Mouse (Mus musculus) kidney, adult 18-20 months (tissue): ENCODE results near the gene Pik3c2g.
A peak's percentile ranks its signal among the peaks of the same experiment; 100 is the strongest.

Experiments used
- DNase-seq: peaks from one replicate; pipeline ENCODE4 v3.0.0; 2021

Pik3c2g gene

GRCm38 (mm10) chr6:139586892-139587291 lies at the start of gene Pik3c2g:
Gene Pik3c2g (plus strand): TSS chr6:139587221.
- peak; percentile 32 for DNase-seq

DNA sequence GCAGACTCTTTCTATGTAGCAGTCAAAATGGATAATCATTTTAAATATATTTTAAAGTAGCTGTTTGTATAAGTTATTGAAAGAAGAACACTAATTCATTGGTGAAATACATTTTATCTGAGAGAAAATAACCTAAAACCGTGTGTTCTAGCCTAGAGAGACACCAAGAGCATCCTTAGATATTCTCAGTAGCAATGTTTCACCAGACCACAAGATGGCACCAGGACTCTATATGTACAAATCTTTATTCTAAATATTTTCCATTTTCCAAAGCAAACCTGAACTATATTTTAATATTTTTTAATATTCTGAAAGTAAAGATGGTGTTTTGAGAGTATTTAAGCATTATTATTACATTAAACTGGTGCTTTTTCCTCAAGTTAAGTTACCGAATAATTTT lies 48.6 kb upstream of the Pik3c2g start:
- DNase-seq, result no peak

DNA sequence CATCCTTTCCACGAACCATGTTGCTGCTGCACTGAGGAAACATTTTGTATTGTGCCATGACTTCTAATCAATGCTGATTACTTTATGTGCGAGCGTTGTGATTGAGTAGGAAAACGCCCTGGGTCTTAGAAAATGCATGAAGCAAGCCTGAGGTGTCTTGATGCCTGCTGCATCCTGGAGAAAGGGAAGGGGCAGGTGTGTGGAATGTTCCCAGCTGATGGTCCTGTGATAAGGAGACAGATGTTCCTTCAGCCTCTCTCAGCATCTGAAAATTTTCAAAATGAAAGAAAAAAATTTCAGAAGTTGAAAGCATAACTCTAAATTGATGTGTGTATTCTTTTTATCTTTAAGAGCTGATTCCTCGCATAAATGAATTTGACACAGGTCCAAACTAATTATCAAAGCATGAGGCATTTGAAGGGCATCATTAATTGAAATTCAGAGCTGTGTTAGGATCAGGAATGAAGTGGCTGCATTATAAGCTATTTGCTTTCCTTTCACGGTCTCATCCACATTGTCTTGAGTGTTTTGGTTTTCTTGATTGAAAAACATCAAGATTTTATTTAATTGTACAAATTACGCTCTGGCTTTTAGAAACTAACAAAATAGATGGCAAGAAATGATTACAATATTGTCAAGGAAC lies 31.4 kb upstream of the Pik3c2g start:
- DNase-seq, result no peak

- no peak for DNase-seq
These were observed 17.8 kb upstream of the Pik3c2g start for GRCm38 (mm10) chr6:139569211-139569610.

GRCm38 (mm10) chr6:139575854-139576253 lies 11.2 kb upstream of the Pik3c2g start:
- DNase-seq, result no peak

GRCm38 (mm10) chr6:139576261-139577014 lies 10.6 kb upstream of the Pik3c2g start:
- no peak for DNase-seq

DNA sequence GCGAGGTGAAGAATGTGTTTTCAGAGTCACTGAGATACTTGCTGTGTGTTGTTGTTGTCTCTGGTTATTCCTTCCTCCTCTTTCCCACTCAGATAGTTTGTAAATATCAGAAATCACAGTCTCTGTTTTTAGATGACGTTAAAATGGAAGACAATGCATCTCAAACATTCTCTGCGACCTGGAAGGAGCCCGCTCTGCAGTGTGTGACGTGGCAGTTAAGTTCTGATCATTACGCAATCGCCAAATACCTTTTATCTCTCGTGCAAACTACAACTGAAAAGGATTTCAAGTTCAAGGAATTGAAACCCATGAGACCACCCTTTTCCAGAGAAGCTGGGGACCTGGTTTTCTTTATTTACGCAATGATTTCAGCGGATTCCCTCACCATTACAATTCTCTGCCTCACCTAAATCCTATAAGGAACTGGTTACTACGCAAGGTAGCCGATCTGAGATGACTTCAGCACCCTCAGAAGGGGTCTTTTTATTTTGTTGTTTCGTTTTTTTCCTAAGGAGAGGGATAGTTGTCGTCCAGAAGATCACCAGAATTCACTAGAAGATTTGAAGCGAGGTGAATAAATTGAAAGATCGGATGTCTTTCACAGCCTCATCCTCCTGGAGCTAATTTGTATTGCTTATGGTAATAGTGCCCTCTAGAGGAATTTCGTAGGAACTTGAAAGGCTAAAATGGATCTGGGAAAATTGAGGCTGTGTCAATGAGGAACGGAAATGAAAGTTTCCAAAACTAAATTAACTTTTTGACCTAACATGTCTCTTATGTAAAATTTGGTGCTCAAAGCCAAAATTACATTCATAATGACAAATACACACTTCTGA lies 9.8 kb upstream of the Pik3c2g start:
- DNase-seq, result no peak

DNA sequence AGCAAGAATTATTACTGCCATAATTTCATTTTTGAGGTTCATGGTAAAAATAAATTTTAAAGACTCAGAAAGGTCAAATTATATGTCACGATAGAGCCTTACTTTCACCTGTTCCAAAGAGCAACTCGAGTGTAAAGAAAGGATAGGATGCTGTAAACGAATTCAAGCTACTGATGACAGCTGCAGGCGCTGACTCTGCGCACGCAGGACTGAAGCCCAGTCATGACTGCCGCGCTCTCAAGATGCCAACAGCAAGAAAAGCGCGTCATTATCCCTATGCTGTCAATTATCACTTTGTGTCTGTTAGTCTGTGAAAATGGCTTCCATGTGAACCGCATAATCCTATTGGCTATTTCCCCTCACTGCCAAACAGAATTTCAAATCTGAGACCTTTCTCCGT lies 457 bp downstream of the Pik3c2g start:
- DNase-seq, result peak; percentile 10

DNA sequence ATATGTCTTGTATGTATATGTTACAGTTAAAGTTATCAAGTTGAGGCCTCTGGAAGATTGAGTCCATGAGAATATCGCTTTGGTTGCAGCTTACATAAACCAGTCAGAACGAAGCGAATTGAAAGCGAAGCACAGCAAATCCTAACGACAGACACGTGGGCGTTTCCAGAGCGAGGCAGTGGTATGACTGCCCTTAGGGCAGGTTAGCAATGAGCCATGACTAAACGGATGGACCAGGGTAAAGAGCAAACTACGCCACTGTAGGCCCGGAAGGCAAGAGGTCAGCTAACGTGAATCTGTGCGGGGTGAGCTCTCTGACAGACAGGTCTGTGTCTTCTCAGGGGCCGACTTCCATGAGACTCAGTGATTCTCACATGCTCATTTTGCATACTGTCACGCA lies 1.4 kb downstream of the Pik3c2g start:
- DNase-seq, result peak; percentile 73

DNA sequence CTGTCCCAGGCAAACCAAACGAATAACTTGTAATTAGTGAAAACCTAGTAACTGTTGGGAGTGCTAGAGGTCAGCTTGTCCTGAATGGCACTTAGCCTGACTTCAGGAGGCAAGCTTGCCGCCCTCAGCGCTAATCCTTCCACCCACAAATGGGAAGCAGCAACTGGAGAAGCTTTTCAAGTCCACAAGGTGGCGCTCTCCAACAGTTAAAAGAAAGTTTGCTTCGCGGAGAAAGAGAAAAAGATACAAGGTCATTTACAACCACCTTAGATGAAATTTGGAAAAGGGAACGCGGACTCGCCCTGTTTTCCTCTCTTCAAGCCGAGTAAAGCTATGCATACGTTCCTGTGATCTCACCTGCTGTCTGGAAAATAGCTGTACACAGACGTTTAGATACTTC lies 2.3 kb downstream of the Pik3c2g start:
- peak; percentile 67 for DNase-seq

DNA sequence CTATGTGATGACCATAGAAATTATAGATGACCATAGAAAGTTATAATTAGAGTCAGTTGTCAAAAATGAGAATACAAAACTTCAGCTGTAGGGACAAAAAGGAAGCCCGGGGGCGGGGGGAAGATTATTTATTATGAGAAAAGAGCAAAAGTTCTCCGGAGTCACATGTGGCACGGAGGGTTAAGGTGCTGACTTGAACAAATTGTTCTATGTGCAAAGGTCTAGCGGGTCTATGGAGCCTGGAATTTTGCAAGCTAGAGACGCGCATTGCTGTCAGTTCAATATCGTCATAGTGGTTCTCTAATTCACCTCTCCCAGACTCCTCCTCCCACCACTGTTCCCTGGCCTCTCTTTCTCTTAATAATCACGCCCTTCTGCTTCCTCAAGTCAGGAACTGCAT lies 2.8 kb downstream of the Pik3c2g start:
- DNase-seq, result peak; percentile 38

DNA sequence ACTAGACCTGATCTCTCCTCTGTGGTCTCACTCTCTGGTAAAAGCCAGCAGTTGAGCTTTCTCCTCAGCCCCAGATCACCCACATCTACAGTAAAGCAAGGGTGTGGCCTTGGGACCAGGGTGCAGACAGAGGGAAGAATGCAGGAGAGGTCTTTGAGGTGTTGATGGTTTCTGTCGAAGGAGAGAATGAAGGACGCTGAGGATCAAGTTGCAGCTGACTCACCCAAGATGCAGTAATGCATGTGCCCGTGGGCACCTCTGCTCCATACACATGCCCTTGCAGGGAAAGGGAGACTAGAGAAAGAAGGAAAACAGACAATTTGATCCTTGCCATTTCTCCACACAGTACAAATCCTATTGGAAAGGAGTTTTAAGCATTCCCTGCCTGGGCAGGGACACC lies 5.1 kb downstream of the Pik3c2g start:
- DNase-seq, result no peak

GRCm38 (mm10) chr6:139596433-139596832 lies 9.4 kb downstream of the Pik3c2g start:
- DNase-seq, result no peak

- DNase-seq, result no peak
These were observed 12.2 kb downstream of the Pik3c2g start for GRCm38 (mm10) chr6:139599216-139599615.

GRCm38 (mm10) chr6:139618774-139619173 lies 31.8 kb downstream of the Pik3c2g start:
- DNase-seq, result no peak

DNA sequence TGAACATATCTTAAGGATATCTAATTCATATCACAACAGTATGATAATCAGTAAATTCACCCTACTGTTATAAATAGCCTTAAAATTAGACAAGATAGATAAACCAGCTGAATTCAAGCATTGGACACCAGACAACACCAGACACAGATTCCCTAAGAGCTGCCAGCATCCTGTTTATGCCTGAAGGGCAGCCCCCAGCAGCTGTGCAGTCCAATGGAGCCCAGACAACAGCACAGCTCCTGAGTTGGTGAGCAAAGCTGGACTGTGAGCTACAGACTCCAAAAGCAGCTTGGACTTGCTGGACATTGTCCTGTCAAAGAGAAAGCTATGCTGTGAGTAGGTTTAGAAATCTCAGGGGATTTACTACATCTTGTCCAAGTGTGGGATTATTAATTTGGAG lies 37.7 kb downstream of the Pik3c2g start:
- DNase-seq, result no peak

GRCm38 (mm10) chr6:139634561-139634960 lies 47.5 kb downstream of the Pik3c2g start:
- no peak for DNase-seq

GRCm38 (mm10) chr6:139655399-139655798 lies 68.4 kb downstream of the Pik3c2g start:
- peak; percentile 11 for DNase-seq

DNA sequence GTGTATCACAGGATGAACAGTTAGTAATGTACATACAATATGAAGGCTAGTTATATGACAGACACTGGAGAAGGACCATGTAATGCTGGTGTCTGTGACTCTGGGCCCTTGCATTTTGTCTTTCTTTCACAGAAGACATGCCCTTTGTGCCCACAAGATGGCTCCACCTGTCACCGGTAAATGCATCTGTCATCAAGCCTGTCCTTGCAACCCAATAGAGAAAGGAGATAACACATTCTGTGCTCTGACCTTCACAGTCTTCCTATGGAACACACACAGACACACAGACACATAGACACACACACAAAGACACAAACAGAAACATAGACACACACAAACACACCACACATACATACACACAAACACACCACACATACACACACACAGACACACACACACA lies 75.4 kb downstream of the Pik3c2g start:
- no peak for DNase-seq

DNA sequence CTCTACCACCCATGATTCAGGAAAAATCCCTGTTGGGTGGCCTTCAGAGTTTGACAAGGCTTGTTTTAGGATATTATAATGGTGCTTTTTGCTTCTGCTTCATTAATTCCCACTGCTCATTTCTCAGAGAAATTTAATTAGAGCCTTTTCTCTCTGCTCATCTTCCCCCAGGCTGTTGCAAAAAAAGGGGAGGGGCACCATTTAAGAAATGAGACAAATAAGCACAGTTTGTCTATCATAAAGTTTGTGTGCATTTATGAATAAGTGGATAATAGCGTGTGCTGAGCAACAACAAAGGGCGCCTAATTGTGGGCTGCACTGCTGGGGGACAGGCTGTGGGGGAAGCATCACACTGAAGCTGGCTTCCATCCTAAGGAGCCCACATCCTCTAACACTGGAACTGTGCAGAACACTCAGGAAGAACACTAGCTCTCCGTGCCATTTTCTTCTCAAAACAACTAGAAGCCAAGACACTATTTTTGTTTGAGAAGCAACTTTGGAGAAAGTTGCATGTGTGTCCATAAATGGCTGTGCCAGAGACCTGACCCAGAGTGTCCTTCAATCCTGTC lies 131.5 kb downstream of the Pik3c2g start:
- no peak for DNase-seq

DNA sequence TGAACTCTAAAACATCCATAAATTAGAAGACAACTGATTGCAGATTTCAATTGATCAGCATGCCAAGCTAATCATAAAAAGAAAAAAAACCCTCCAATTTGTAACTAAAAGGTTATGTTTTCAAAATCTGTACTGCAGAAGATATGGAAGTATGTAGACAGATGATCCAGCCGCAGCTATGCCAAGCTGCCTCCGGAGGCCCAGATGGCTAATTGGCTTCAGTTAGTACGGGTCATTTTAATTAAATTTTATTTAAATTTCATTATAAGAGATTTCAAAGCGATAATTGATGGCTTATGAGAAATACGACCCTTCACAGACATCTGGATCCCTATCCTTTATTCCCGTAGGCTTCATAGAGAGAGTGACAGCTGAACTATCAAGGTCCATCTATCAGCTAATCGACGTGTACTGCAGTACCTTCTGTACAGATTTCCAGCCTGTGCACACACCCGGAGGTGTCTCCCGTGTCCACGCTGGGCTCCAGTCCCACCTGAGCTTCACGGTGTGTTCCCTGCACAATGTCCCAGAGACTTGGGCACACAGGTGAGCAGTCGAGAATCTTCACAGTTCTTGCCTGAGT lies 132.7 kb downstream of the Pik3c2g start:
- no peak for DNase-seq

DNA sequence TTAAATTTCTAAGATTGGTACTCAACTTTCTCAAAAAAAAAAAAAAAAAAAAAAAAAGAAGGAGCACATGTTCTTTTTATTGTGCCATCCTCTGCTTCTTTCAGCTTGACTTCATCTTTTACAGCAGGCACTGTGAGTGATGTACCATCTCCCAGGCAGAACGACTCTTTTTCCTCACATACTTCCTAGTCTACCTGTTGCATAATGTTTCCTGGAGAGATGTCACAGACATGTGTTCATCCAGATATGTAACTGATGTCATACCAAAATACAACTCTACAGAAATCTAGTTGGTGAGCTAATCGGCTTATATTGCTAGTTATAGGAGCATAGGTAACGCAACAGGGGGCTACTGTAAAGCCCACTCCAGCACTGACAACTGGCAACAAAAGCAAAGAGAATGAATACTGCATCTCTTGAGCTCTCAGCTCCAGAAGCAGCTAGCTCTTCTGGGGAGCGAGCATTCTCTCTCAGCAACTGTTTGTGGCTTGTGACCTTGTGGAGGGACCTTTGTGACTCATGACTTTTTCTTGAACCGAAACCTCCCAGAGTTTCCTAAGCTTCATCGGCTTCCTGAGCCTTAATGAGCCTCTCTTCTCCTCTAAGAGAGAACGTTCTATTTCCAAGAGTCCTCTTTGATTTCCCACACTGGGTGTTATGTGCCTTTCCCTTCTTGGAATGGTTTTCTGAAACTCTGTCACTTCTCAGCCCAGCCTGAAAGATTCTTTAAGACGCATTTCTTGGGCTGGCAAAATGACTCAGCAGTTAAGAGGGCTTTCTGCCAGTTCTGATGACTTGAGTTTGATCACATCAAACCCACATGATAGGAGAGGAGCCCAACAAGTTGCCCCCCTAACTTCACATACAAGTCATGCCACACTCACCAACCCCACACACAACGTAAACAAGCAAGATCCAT lies 148.9 kb downstream of the Pik3c2g start:
- no peak for DNase-seq
